Mouse (Mus musculus) lung, postnatal 10 days (tissue): ENCODE measurements around the gene Hnrnph1.

ENCODE experiments used
- DNase-seq: peaks from one replicate; pipeline ENCODE4 v3.0.0; 2021

Gene Hnrnph1

DNA sequence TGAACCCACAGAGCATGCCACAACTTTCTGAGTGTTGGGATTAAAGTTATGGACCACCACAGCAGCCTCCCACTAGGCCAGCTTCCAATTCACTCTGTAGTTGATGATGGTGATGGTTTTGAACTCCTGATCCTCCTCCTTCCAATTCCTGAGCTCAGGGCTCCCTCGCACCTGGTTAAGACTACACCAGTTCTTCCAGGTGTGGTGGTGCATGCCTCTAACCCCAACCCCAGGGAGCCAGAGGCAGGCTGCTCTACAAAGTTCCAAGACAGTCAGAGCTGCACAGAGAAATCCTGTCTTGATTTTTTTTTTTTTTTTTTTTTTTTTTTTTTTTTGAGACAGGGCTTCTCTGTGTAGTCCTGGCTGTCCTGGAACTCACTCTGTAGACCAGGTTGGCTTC is 3.2 kb upstream of the Hnrnph1 start:
- DNase-seq, result no peak

GRCm38 (mm10) chr11:50374286-50375015 is 2.3 kb upstream of the Hnrnph1 start:
- no peak for DNase-seq

- no peak for DNase-seq
Measured at GRCm38 (mm10) chr11:50375421-50375820, 1.4 kb upstream of the Hnrnph1 start.

DNA sequence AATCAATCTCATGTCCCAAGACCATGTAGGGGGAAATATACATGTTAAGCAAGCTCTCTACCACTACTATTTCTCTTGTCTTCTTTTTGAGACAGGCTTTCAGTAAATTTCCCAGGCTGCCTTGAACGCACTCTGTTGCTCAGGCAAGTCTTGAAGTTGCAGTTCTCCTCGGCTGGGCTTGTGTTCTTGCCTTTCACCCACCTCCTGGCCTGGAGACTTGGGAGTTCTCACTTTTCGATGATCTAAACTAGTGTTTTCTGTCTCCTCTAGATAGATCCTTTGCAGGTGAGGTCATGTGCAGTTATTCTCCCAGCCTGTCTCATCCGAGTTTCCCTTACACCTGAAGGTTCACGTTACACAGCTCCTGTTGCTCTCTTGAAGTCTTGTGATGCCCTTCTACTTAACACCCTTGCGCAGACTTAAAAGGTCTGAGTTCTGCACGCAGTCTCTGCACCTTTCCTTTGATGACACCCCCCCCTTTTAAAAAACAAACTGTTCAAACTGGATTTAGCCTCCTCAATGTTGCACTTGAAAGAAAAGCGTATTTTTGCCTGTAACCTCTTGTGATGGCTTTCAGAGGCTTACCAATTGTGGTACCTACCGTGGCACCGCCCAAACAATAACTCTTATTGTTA is 517 bp upstream of the Hnrnph1 start:
- no peak for DNase-seq

GRCm38 (mm10) chr11:50377892-50378684 is 1.3 kb downstream of the Hnrnph1 start:
- peak; percentile 91 for DNase-seq

- no peak for DNase-seq
Measured at GRCm38 (mm10) chr11:50379023-50379752, 2.4 kb downstream of the Hnrnph1 start.

DNA sequence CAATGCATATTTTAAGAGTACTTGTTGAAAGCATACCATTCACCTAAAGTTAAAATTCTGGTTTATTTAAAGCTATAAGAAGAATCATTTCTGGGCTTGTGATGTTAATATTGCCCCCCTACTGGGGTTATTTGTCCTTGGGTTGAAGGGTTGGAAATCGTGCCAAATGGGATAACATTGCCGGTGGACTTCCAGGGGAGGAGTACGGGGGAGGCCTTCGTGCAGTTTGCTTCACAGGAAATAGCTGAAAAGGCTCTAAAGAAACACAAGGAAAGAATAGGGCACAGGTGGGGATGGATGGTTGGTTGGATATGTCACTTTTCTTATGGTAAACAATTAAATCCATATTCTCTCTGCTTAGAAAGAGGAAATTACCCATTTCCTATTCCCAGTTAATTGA is 4.5 kb downstream of the Hnrnph1 start:
- no peak for DNase-seq

- DNase-seq, result no peak
Measured at GRCm38 (mm10) chr11:50387167-50387679, 10.4 kb downstream of the Hnrnph1 start.

DNA sequence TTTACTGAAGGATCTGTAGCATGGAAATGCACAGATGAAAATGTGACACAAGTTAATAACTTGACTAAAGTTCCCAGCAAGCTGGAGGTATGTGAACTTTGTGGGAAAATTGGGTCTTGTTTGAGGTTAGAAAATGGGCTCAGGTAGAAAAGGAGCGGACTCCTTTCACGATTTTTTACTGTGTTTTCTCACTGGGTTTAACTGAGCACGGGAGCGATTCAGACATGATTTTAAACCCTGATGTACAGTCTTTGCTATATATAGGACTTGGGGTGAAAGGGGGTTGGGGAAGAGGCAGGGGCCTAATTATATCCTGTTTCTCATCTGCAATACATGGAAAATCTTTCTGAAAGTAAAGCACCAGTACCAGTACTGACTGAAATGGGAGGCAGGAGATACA is 10.9 kb downstream of the Hnrnph1 start:
- DNase-seq, result no peak

DNA sequence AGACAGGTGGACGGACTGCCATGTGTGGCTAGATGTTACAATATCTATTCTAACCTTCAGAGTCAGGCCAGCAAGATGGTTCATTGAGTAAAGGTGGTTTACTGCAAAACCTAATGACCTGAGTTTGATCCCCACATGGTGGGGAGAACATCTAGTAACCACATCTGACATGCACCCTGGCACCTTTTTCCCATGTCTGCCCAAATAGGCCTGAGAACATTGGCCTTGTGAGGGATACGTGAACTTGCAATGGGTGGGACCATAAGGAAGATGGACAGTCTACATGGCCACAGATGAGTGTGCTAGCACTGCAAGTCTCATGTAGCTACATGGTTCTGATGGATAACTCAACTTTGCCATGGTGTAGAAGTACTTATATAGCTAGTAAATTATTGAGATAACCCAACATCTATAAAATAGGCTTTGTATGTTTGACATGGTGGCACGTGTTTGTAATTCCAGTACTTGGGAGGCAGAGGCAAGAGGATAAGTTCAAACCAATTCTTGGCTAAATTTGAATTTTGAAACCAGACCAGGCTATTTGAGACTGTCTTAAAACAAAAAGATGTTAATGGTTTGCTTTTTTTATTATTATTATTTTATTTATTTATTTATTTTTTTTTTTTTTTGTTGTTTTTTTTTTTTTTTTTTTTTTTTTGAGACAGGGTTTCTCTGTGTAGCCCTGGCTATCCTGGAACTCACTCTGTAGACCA is 11.6 kb downstream of the Hnrnph1 start:
- DNase-seq, result no peak

DNA sequence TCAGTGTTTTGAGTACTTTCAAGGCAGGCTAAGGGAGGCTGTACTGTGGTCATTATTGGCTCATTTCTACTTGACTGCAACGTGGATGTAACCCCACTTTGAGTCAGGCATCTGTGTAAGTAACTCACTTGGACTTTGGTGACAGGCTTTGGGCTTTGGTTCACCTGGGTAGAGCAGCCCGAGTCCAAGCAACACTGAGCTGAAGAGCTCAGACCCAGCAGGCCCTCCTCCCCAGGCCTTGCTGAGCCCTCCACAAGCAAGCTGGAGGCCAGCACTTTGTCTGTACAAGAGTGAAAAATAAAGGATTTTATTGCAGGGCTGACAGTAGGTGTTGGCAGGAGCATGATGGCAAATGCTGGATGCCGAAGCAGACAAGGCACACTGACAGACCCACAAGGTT is 12.2 kb downstream of the Hnrnph1 start:
- no peak for DNase-seq

DNA sequence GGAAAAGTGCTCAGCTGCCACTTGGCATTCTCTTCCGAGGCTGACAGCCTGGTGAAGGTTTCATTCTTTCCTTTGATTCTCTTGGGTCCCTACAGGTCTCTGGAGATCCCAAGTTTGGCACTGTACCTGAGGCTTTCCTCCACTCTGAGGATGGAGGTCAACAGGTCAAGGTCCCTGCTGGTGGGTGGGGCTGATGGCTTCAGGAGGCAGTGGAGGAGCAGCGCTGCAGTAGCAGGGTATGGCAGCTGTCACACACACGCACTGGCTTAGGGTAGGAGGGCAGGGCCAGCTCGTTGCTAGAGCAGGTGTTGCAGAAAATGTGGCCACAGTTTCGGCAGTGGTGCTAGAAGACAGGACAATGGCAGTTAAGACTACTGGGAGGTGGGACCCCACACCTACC is 12.8 kb downstream of the Hnrnph1 start:
- DNase-seq, result no peak

DNA sequence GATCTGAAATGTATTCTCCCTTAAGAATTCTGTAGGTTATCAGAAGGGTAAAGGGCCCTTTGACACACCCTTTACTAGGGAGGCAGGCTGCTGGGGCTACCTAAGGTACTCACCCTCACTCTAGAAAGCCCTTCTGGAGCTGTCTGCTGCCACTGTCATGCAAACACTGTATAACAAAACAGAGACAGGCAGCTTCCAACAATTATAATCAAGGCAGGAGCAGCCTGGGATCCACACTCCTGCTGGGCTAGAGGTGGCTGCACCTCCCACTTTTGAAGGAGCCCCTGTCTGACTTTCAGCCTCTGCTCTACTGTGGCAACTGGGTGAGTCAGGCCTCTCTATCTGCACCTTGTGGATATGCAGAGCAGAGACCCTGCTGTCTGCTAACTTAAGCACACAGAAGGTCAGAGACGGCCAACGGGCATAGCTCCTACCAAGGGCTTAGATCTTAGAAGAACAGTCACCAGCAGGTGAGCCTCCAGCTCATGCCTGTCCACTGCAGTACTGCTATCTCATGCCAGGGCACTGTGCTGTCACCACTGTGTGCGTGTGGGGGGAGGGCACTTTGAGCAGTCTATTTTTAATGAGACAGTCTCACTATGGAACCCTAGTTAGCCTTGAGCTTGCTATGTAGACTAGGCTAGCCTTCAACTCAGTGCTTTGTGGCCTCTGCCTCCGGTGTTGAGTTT is 14.6 kb downstream of the Hnrnph1 start:
- no peak for DNase-seq

- DNase-seq, result no peak
Measured at GRCm38 (mm10) chr11:50393306-50393705, 16.5 kb downstream of the Hnrnph1 start.

- no peak for DNase-seq
Measured at GRCm38 (mm10) chr11:50394731-50395130, 17.9 kb downstream of the Hnrnph1 start.

DNA sequence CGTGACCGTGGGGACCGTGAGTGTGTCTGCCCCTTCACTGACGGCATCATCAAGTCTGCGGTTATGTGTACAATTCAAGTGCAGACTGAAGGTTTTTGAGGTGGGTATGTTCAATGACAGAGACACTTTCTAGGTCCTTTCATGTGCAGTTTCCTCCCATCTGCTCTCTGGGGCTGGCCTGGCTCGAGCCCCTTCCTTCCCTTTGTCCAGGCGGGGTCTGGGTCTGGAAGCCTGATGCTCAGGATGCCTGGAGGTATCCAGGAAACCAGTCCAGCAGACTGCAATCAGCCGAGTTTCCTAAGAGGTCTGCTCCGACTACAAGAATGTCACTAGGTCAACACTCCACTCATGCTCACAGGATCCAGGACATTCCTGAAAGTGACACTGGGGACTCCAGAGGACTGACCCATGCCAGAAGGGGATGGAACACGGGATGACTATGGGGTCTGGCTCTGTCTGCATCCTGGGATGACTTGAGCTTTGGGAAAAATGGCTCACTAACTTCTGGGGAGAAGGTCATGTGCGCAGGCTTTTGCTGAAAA is 20.0 kb downstream of the Hnrnph1 start:
- DNase-seq, result no peak

GRCm38 (mm10) chr11:50397316-50397715 is 20.5 kb downstream of the Hnrnph1 start:
- no peak for DNase-seq

GRCm38 (mm10) chr11:50398803-50399202 is 22.0 kb downstream of the Hnrnph1 start:
- DNase-seq, result no peak

DNA sequence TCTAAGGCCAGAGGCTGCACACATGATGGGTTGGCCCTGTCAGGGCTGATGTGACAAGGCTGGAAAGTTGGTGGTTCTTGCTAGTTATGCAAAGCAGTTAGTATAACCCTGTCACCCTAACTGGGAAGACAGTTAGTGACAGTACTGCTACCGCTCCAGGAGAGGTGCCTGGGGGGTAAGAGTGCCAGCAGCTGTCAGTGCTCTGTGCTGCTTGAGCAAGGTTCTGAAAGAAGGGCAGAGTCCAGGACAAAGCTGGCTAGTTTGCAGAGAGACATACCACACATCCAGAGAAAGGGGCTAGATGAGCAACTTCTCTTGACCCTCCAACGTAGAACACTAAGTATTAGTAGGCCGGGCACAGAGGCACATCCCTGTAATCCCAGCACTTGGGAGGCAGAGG is 25.7 kb downstream of the Hnrnph1 start:
- no peak for DNase-seq

- DNase-seq, result peak; percentile 50
Measured at GRCm38 (mm10) chr11:50403367-50404014, 26.7 kb downstream of the Hnrnph1 start.

GRCm38 (mm10) chr11:50407235-50407634 is 30.4 kb downstream of the Hnrnph1 start:
- no peak for DNase-seq
